Mouse (Mus musculus) myocyte (in vitro differentiated cells): ENCODE measurements around the gene Birc6. TPM values are rescaled to one million over a fixed set of nuclear protein-coding genes. Genes with fewer than 3 reads are reported as not detected.

Experiments
- H3K27me3 ChIP-seq: one replicate; pipeline ENCODE4 v1.6.1; 2011; ENCODE audit not compliant: control insufficient read depth, insufficient read depth, insufficient read length
- H3K36me3 ChIP-seq: one replicate; pipeline ENCODE4 v1.6.1; 2011; ENCODE audit not compliant: control insufficient read depth, insufficient read depth
- H3K4me2 ChIP-seq: one replicate; pipeline ENCODE4 v1.6.1; 2011; ENCODE audit warnings: low read depth, control low read depth
- H3K4me3 ChIP-seq: one replicate; pipeline ENCODE4 v1.5.1; 2011; ENCODE audit warnings: mild to moderate bottlenecking, control low read depth, moderate library complexity
- H3K79me2 ChIP-seq: one replicate; pipeline ENCODE4 v1.6.1; 2011; ENCODE audit not compliant: control insufficient read depth, insufficient read depth
- H3ac ChIP-seq: one replicate; pipeline ENCODE4 v1.6.1; 2011; ENCODE audit not compliant: control insufficient read depth, insufficient read length
- CEBPB ChIP-seq: IDR thresholded peaks from 2 replicates; pipeline ENCODE4 v1.6.1; 2011; ENCODE audit warnings: mild to moderate bottlenecking, moderate library complexity; ENCODE audit not compliant: poor library complexity, insufficient read depth, severe bottlenecking
- E2F4 ChIP-seq: IDR thresholded peaks from one replicate; pipeline ENCODE4 v1.6.1; 2011; ENCODE audit warnings: mild to moderate bottlenecking, control low read depth, moderate library complexity; ENCODE audit not compliant: insufficient read depth
- MAX ChIP-seq: IDR thresholded peaks from one replicate; pipeline ENCODE4 v1.6.1; 2011; ENCODE audit warnings: low read depth, mild to moderate bottlenecking, control low read depth
- MYOD1 ChIP-seq, 3 experiments: IDR thresholded peaks; one replicate each; pipeline ENCODE4 v1.6.1; 2011; ENCODE audit warnings: control low read depth in 2 of 3, low read depth in 2 of 3, mild to moderate bottlenecking in 2 of 3, moderate library complexity in 1 of 3; ENCODE audit not compliant: insufficient read length in 2 of 3, control insufficient read depth in 1 of 3
- MYOG ChIP-seq, 3 experiments: IDR thresholded peaks; one replicate each; pipeline ENCODE4 v1.6.1; 2011; ENCODE audit warnings: control low read depth in 2 of 3, low read depth in 2 of 3, mild to moderate bottlenecking in 2 of 3; ENCODE audit not compliant: insufficient read length in 2 of 3, control insufficient read depth in 1 of 3, insufficient read depth in 1 of 3
- POLR2A ChIP-seq: IDR thresholded peaks from one replicate; pipeline ENCODE4 v1.6.1; 2011; ENCODE audit warnings: low read depth, mild to moderate bottlenecking, control low read depth, moderate library complexity; ENCODE audit not compliant: insufficient read length
- POLR2AphosphoS2 ChIP-seq: IDR thresholded peaks from one replicate; pipeline ENCODE4 v1.6.1; 2011; ENCODE audit warnings: low read depth, control low read depth; ENCODE audit not compliant: insufficient read length
- REST ChIP-seq: IDR thresholded peaks from one replicate; pipeline ENCODE4 v1.6.1; 2011; ENCODE audit warnings: mild to moderate bottlenecking, control low read depth, moderate library complexity; ENCODE audit not compliant: insufficient read depth, insufficient read length
- SRF ChIP-seq: IDR thresholded peaks from one replicate; pipeline ENCODE4 v1.6.1; 2011; ENCODE audit warnings: low read depth; ENCODE audit not compliant: control insufficient read depth, insufficient read length
- TCF12 ChIP-seq: IDR thresholded peaks from one replicate; pipeline ENCODE4 v1.6.1; 2011; ENCODE audit warnings: mild to moderate bottlenecking, control low read depth; ENCODE audit not compliant: poor library complexity, insufficient read depth, severe bottlenecking
- TCF3 ChIP-seq: IDR thresholded peaks from one replicate; pipeline ENCODE4 v1.6.1; 2011; ENCODE audit warnings: low read depth, control low read depth; ENCODE audit not compliant: insufficient read length
- USF1 ChIP-seq: IDR thresholded peaks from one replicate; pipeline ENCODE4 v1.6.1; 2011; ENCODE audit warnings: low read depth, mild to moderate bottlenecking, control low read depth, moderate library complexity
- polyA plus RNA-seq: library from polyadenylated mRNA; unstranded; fragments of >200 nt; fragmentation: generic; extraction: Trizol; gene quantifications from one replicate; pipeline ENCODE4 v1.2.1, GENCODE M21; 2012; ENCODE audit warnings: missing spikeins

The Birc6 gene
- polyA plus RNA-seq, 1 experiment = 20.1 TPM

GRCm38 (mm10) chr17:74512308-74512707 lies 15.8 kb upstream of the Birc6 start:
- TF ChIP-seq SRF (no peak), MYOD1 (IDR thresholded peaks at IDR 0.05; ENCODE audit: control insufficient read depth in 1 of 3, insufficient read length in 2 of 3, low read depth in 2 of 3) (peak in 2 of 3 experiments; percentile 74 to 84), REST (no peak), MYOG (IDR thresholded peaks at IDR 0.05; ENCODE audit: control insufficient read depth in 1 of 3, insufficient read depth in 1 of 3, insufficient read length in 2 of 3, low read depth in 2 of 3) (peak; percentile 6 to 80 (median 36)), USF1 (no peak), TCF3 (no peak)
- Histone ChIP-seq H3ac (no peak overlapping the region), H3K79me2 (no peaks in the 10 kb centered on the region), H3K27me3 (no peaks in the 10 kb centered on the region), H3K4me2 (no peak overlapping the region), H3K36me3 (no peaks in the 10 kb centered on the region), H3K4me3 (no peak overlapping the region)

GRCm38 (mm10) chr17:74522797-74523723 lies 5.0 kb upstream of the Birc6 start:
- H3K36me3 ChIP-seq = no peaks in the 10 kb centered on the region
- TF ChIP-seq CEBPB = peak; percentile 97
- no peak for TF ChIP-seq POLR2AphosphoS2
- TF ChIP-seq MYOD1 (IDR thresholded peaks at IDR 0.05; ENCODE audit: control insufficient read depth in 1 of 3, insufficient read length in 2 of 3, low read depth in 2 of 3) = no peak
- no peak for TF ChIP-seq E2F4
- no peak for TF ChIP-seq MAX
- H3K79me2 ChIP-seq = no peaks in the 10 kb centered on the region
- H3K4me2 ChIP-seq = peak overlapping the region; percentile 4
- no peak overlapping the region for H3ac ChIP-seq
- no peak overlapping the region for H3K4me3 ChIP-seq
- no peaks in the 10 kb centered on the region for H3K27me3 ChIP-seq

GRCm38 (mm10) chr17:74526117-74526516 lies 2.0 kb upstream of the Birc6 start:
- Histone ChIP-seq H3K27me3 (no peaks in the 10 kb centered on the region), H3K36me3 (no peaks in the 10 kb centered on the region), H3K79me2 (peaks cover 24% of the 10 kb centered on the region)

GRCm38 (mm10) chr17:74526806-74527653 lies 1.1 kb upstream of the Birc6 start:
- peak; percentile 11 for TF ChIP-seq POLR2AphosphoS2
- no peak for TF ChIP-seq MAX
- no peak for TF ChIP-seq SRF
- Histone ChIP-seq H3K36me3 (no peaks in the 10 kb centered on the region), H3K4me2 (peak overlapping the region; percentile 99), H3K27me3 (no peaks in the 10 kb centered on the region), H3K4me3 (peak overlapping the region; percentile 92), H3ac (peak overlapping the region; percentile 96), H3K79me2 (peaks cover 33% of the 10 kb centered on the region)

More at GRCm38 (mm10) chr17:74526117-74526516, 2.0 kb upstream of the Birc6 start:
- Histone ChIP-seq H3ac (no peak overlapping the region), H3K4me2 (peak overlapping the region; percentile 99), H3K4me3 (no peak overlapping the region)
- no peak for TF ChIP-seq TCF12
- TF ChIP-seq REST = no peak
- TF ChIP-seq CEBPB = no peak
- TF ChIP-seq POLR2A = no peak
- TF ChIP-seq SRF = no peak
- TF ChIP-seq E2F4 = no peak
- TF ChIP-seq USF1 = no peak
- no peak for TF ChIP-seq TCF3
- no peak for TF ChIP-seq POLR2AphosphoS2
- no peak for TF ChIP-seq MYOG (IDR thresholded peaks at IDR 0.05; ENCODE audit: control insufficient read depth in 1 of 3, insufficient read depth in 1 of 3, insufficient read length in 2 of 3, low read depth in 2 of 3)
- no peak for TF ChIP-seq MAX
- TF ChIP-seq MYOD1 (IDR thresholded peaks at IDR 0.05; ENCODE audit: control insufficient read depth in 1 of 3, insufficient read length in 2 of 3, low read depth in 2 of 3) = no peak
